Mouse (Mus musculus): ENCODE measurements at regions not wholly inside any gene's neighbourhood (a gene's known extent, or its start where the extent isn't known, plus 50 kb on each side); places are given as distances from the start of the nearest gene placed in this dataset.

DNA sequence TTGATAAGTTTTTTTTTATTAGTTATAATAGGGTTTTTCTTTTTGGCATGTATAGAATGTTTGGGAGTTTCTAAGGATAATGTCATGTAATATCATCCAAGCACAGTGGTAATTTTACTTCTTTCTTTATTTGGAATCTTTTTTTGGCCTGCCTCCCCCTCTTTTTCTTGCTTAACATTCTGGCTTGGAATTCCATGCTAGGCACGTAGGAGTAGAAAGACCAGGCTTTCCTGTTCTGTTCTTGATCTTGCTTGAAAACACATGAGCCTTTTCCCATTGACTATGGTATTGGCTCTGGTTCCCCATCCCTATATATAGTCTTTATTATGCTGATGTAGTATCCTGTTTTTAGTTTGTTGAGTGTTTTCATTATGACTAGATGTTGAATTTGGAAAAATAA, 57.8 kb upstream of the Abcb5 start:
- no peak overlapping the region for H3K9ac ChIP-seq
- no peaks in the 10 kb centered on the region for H3K9me3 ChIP-seq (replicated peaks)
- no peak overlapping the region for H3K27ac ChIP-seq
- no peak overlapping the region for H3K4me2 ChIP-seq (replicated peaks)
- H3K4me3 ChIP-seq: no peak overlapping the region
- ATAC-seq (ENCODE audit: low FRiP score): no peak
- 64% methylated on average over 1 of the region's 1 CpGs for WGBS
- H3K36me3 ChIP-seq: no peaks in the 10 kb centered on the region
- H3K27me3 ChIP-seq: no peaks in the 10 kb centered on the region
- H3K4me1 ChIP-seq: no peaks in the 10 kb centered on the region; the same call in 1 of the 2 replicates
